Mouse (Mus musculus) embryonic fibroblast, embryonic 13.5 days (primary cell): ENCODE measurements around the gene Rexo5.

ENCODE experiments used
- CTCF ChIP-seq: IDR thresholded peaks from 2 replicates; pipeline ENCODE4 v1.5.1; 2011; ENCODE audit warnings: mild to moderate bottlenecking, control low read depth, low read length, moderate library complexity, borderline replicate concordance; ENCODE audit not compliant: insufficient read depth
- POLR2A ChIP-seq: IDR thresholded peaks from 2 replicates; pipeline ENCODE4 v1.6.1; 2011; ENCODE audit warnings: low read depth, mild to moderate bottlenecking, control low read depth, low read length, moderate library complexity

DNA sequence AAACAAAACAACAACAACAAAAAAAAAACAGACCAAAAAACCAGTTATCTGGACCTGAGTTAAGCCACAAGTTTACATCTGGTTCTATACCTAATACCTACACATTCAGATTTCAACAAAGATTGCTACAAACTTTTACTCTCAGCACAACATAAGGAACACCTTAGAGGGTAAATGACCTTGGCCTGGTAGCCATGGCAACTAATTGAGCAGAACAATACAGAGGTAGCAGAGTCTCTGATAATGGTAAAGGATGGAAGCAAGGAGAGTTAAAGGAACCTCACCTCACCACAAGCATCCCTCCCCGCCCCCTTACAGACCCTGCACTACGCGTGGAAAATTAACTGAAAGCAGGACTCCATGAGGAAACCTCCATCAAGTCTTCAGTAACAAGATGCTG, 66.3 kb downstream of the Rexo5 start:
- no peak for TF ChIP-seq CTCF
- no peak for TF ChIP-seq POLR2A
